Mouse (Mus musculus): Measurements from ENCODE around the gene Tradd. TPM values are rescaled to one million over a fixed set of nuclear protein-coding genes. Genes with fewer than 3 reads are reported as not detected.
A peak's percentile ranks its signal among the peaks of the same experiment; 100 is the strongest.

The Tradd gene
- total RNA-seq, 4 experiments from 2014 or later = 2.3 to 4.2 (median 3.1) TPM

DNA sequence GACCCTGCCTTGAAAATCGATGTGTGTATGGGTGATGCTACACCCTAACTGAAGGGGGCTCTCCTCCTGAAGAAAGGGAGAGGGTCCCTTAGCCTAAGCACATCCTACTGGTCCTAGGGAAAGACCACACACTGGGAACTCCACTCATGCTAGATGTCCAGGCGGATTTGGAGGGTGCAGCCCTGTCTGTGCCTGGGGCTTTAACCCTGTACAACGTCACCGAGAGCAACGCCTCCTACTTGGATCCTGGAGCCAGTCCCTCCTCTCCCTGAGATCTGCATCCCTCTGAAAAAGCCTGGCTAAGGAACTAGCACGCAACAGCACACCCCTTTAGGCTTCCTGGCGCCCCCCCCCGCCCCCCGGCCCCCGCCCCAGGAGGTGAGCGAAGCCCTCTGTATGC is 11.0 kb upstream of the Tradd start:
- DNase-seq (ENCODE audit: low spot score in 2 of 2) = no peak

GRCm38 (mm10) chr8:105270916-105271186 is 6.4 kb upstream of the Tradd start:
- DNase-seq (ENCODE audit: low spot score in 2 of 2) = no peak

- DNase-seq (ENCODE audit: low spot score in 2 of 2) = no peak
Measured at GRCm38 (mm10) chr8:105270101-105270915, 5.9 kb upstream of the Tradd start.

- peak; percentile 65 to 77 for DNase-seq (ENCODE audit: low spot score in 2 of 2)
Measured at GRCm38 (mm10) chr8:105269461-105269947, 5.1 kb upstream of the Tradd start, which contains the start of gene Hsf4. Gene Hsf4 (plus strand): TSS chr8:105269801.

GRCm38 (mm10) chr8:105269075-105269458 is 4.7 kb upstream of the Tradd start:
- no peak for DNase-seq (ENCODE audit: low spot score in 2 of 2)

DNA sequence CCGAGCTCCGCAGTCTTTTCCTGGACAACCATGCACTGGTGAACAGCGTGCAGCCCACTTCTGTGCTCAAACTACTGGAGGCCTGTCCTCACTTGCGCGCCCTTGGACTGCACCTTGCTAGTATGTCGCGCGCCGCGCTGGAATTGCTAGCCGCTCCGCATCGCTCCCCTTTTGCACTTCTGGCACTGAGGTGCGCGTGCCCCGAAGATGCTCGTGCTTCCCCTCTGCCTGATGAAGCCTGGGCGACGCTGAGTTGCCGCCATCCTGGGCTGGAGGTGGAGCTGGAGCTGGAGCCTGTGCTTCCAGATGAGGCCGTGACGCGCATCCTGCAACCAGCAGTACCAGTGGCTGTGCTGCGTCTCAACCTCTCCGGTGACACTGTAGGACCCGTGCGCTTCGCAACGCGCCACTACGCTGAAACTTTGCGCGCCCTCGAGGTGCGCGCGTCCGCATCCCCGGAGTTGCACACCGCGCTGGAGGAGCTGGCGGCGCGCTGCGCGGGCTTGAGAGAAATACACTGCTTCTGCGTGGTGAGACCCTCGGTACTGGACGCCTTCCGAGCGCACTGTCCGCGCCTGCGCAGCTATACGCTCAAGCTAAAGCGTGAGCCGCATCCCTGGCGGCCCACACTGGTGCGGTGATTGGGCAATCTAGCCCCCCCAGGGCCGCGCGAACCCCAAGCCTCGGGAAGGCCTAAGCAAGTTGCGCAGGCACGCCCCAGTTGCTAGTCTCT is 4.1 kb upstream of the Tradd start:
- DNase-seq (ENCODE audit: low spot score in 2 of 2) = no peak

- no peak for DNase-seq (ENCODE audit: low spot score in 2 of 2)
Measured at GRCm38 (mm10) chr8:105266775-105267174, 2.4 kb upstream of the Tradd start.

DNA sequence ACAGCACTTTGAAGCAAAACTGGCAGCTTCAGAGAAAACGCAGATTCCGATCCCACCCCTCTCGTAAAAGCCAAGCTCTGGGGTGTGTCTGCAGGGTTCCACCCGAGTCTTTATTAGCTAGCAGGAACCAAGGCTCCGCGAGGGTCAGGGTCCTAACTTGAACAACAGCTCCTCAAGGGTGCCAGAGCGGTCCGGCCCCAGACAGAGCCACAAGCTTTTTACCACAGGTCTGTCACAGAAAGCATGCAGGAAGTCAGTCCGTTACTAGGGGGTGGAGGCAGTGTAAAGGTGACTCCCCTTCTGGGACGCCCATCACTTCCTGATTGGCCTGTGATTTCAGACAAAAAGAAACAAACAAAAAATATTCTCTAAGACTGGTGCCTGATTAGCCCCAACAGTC is 719 bp upstream of the Tradd start:
- DNase-seq (ENCODE audit: low spot score in 2 of 2) = no peak

DNA sequence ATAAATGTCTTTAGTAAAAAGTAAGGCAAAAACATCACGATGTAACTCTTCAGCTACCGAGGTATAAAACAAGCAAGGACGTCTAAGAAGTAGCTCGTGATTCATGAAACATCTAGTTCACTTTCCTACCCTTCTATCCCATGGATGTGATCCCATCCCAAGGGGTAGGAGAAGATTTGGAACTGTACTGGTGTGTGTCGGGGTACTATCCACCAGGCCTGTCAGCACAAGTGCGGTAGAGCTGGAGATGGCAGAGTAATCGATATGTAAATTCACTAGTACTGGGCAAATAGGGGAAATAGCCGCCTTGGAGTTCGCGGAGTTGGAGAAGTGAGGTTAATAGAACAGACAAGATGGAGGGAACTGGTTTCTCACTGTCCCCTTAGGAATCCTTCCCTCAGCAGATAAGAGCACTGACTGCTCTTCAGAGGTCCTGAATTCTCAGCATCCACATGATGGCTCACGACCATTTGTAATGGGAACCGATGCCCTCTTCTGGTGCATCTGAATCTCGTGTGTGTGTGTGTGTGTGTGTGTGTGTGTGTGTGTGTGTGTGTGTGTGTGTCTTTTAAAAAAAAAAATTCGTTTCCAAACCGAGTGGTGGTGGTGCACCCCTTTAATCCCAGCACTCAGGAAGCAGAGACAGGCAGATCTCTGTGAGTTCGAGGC is 1.0 kb downstream of the Tradd start:
- no peak for DNase-seq (ENCODE audit: low spot score in 2 of 2)

GRCm38 (mm10) chr8:105261326-105261980 is 3.0 kb downstream of the Tradd start:
- no peak for DNase-seq (ENCODE audit: low spot score in 2 of 2)

GRCm38 (mm10) chr8:105260371-105261099 is 3.9 kb downstream of the Tradd start:
- no peak for DNase-seq (ENCODE audit: low spot score in 2 of 2)

- DNase-seq (ENCODE audit: low spot score in 2 of 2) = peak in 1 of 2 experiments; percentile 46
Measured at GRCm38 (mm10) chr8:105259721-105260320, 4.6 kb downstream of the Tradd start.

DNA sequence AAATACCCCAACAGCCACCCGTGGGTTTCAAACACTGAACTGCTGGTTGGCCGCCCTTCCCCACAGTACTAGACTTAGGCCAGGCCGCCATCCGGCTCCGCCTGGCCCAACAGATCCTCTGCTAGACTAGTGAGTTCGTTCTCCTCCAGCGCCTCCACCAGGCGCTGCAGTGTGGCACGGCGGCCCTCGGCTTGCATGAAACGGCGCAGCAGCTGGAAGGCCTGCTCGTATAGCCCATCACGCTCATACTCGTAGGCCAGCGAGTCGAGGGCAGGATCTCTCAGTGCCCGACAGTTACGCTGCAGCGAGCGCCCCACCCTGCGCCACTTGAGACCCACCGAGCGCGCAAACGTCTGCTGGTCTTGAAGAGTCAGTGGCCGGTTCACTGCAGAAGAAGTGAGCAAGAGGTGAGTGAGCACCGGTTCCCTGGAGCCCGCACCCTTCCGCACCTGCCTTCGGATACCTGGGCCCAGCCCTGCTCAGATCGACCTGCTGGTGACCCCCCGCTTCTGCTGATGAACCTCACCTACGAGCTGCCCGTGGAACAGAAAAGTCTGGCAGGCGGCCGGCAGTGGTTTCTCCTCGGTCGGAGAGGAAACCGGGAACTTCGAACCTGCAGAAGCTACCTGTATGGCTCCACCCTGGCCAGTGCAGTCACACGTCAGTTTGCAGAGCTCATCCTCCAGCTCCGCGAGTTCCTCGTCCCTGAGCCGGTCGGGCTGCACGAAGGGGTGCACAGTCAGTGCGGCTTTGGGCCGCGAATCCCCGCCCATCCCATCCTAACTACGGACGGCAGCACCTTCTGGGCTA is 5.3 kb downstream of the Tradd start:
- DNase-seq (ENCODE audit: low spot score in 2 of 2) = no peak

DNA sequence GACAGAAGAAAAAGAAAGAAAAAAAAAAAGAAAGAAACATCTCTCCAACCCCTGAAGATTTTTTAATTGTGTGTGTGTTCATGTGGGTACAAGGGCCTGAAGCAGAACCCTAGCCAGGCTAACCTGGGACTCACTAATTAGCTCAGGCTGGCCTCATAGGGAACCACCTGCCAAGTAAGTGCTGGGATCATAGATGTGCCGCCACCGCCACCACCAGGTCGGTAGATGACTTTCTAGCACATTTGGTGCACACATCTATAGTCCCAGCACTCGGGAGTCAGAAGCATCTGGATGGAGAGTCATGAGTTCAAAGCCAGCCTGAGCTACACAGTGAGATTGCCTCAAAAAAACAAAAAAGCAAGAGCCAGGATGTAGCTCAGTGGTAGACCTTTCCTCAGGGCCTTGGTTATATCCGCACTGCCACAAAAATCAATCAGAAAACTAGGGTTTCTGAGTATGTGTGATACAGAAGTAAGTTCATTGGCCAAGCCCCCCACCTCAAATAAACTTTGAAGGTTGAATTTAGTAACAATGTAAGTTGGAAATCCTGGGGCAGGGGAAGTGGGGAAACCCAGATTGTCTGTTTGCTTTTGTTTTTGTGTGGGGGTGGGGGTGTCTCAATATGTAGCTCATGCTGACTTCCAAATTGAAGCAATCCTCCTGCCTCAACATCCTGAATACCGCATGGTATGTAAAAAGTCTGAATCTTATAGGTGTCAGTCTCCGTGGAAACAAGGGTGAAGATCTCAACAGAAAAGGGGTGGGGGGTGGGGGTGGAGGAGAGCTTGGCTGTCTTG is 6.9 kb downstream of the Tradd start:
- DNase-seq (ENCODE audit: low spot score in 2 of 2) = no peak

DNA sequence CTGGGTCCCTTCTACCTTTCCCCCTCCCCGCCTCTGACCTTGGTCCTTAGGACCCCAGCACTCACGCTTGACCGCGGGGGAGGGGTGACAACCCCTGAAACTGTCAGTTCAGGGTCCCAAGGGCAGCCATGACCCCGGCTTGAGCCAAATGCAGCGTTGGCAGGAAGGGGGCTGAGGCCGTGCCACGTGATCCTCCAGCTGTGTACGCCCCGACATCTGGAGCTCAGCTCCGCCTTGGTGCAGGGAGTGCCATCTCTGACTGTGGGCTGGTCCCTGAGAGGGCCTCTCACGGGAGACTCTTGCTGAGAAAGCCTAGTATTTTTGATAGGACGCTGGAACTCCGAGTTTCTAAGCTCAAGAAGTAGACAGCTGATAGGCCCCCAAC is 9.5 kb downstream of the Tradd start, which contains the start of gene B3gnt9:
B3gnt9 (minus strand) TSS at position 188 of the 385 bp plus-strand sequence.
- peak; percentile 74 to 78 for DNase-seq (ENCODE audit: low spot score in 2 of 2)

- peak; percentile 82 to 83 for DNase-seq (ENCODE audit: low spot score in 2 of 2)
Measured at GRCm38 (mm10) chr8:105254152-105254965, 10.1 kb downstream of the Tradd start.

DNA sequence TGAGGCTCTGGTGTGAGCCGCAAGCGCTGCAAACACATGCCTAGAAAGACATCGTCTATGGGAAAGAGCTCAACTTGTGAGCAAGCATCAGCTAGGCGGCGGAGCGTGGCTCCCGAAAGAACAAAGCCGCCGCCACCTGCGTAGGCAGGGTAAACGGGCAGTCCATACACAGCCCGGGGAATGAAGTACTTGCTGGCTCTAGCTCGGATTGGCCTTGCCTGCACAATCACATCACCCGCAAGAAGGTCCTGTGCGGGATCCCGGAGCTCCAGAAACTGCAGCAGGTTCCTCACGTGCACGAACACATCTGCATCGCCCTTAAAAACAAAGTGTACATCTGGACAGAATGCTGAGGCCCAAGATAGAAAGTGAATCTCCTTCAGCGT is 10.7 kb downstream of the Tradd start:
- DNase-seq (ENCODE audit: low spot score in 2 of 2) = no peak
